Mouse (Mus musculus) G1E (cell line): ENCODE measurements around the gene Cybrd1. TPM values are rescaled to one million over a fixed set of nuclear protein-coding genes. Genes with fewer than 3 reads are reported as not detected.
A peak's percentile ranks its signal among the peaks of the same experiment; 100 is the strongest.

Source experiments
- ATAC-seq: 2 replicates; pipeline ENCODE4 v1.8.0; 2016; ENCODE audit warnings: mild to moderate bottlenecking; ENCODE audit not compliant: insufficient number of reproducible peaks, poor library complexity, low FRiP score, severe bottlenecking; ENCODE audit errors: extremely low read depth
- DNase-seq: peaks from one replicate; pipeline ENCODE4 v3.0.0; 2012; ENCODE audit warnings: low spot score
- H3K27me3 ChIP-seq: 2 replicates; pipeline ENCODE4 v1.6.1; 2012; ENCODE audit warnings: mild to moderate bottlenecking, low read length, inconsistent platforms; ENCODE audit not compliant: insufficient read depth
- H3K36me3 ChIP-seq: replicated peaks from 2 replicates; pipeline ENCODE3; 2012; ENCODE audit warnings: mild to moderate bottlenecking, inconsistent platforms
- H3K4me1 ChIP-seq: 2 replicates; pipeline ENCODE4 v1.6.1; 2012; ENCODE audit warnings: low read depth, low read length, inconsistent platforms, mixed read lengths; ENCODE audit not compliant: insufficient read depth
- H3K4me3 ChIP-seq: 2 replicates; pipeline ENCODE4 v1.5.1; 2012; ENCODE audit warnings: low read depth, mild to moderate bottlenecking, inconsistent platforms, low read length, moderate library complexity, mixed read lengths
- H3K9me3 ChIP-seq: replicated peaks from 2 replicates; pipeline ENCODE4 v1.6.1; 2012; ENCODE audit warnings: inconsistent platforms
- CTCF ChIP-seq: IDR thresholded peaks from 2 replicates; pipeline ENCODE4 v1.5.1; 2012; ENCODE audit warnings: low read depth, low read length, inconsistent platforms, mixed read lengths
- GATA1 ChIP-seq: IDR thresholded peaks from 2 replicates; pipeline ENCODE4 v1.6.1; 2012; ENCODE audit warnings: borderline replicate concordance, low read length, inconsistent platforms, mixed read lengths
- GATA2 ChIP-seq: IDR thresholded peaks from 2 replicates; pipeline ENCODE4 v1.6.1; 2012; ENCODE audit warnings: low read depth, low read length, inconsistent platforms, borderline replicate concordance
- POLR2AphosphoS5 ChIP-seq: IDR thresholded peaks from 2 replicates; pipeline ENCODE4 v1.6.1; 2012; ENCODE audit warnings: low read depth, low read length, inconsistent platforms; ENCODE audit not compliant: insufficient replicate concordance
- TAL1 ChIP-seq: conservative IDR thresholded peaks from 2 replicates; pipeline ENCODE4 v1.6.1; 2012; ENCODE audit warnings: low read depth, low read length, inconsistent platforms, mixed read lengths
- polyA plus RNA-seq: library from polyadenylated mRNA; stranded (reverse); fragments of >175 nt; gene quantifications from 2 replicates; pipeline ENCODE4 v1.2.3, GENCODE M21; 2012
- total RNA-seq, 2 experiments: library from RNA; stranded (forward) in 1 of 2; stranded (reverse) in 1 of 2; fragments of 200-1000 nt in 1 of 2; fragments of >200 nt in 1 of 2; fragmentation: Nextera tagmentation in 1 of 2; gene quantifications; 2 replicates each; pipeline ENCODE4 v1.2.3; 2014 to 2017

The Cybrd1 gene
- total and polyA plus RNA-seq, 3 experiments, result 0.11 TPM; not detected in 2

GRCm38 (mm10) chr2:71089766-71090165 is 28.0 kb upstream of the Cybrd1 start:
- ATAC-seq (no peak), DNase-seq (no peak)
- Histone ChIP-seq H3K4me3 (no peak overlapping the region), H3K27me3 (no peaks in the 10 kb centered on the region), H3K9me3 (no peaks in the 10 kb centered on the region), H3K36me3 (peaks cover 84% of the 10 kb centered on the region), H3K4me1 (no peaks in the 10 kb centered on the region)
- no peak for TF ChIP-seq GATA2
- no peak for TF ChIP-seq GATA1
- no peak for TF ChIP-seq TAL1

GRCm38 (mm10) chr2:71090660-71091445 is 26.9 kb upstream of the Cybrd1 start:
- TF ChIP-seq POLR2AphosphoS5 (no peak), GATA2 (no peak), TAL1 (no peak), GATA1 (no peak), CTCF (no peak)

GRCm38 (mm10) chr2:71096170-71096569 is 21.6 kb upstream of the Cybrd1 start:
- peak; percentile 85 for ATAC-seq

More at GRCm38 (mm10) chr2:71090660-71091445, 26.9 kb upstream of the Cybrd1 start:
- H3K4me3 ChIP-seq, result no peak overlapping the region
- no peaks in the 10 kb centered on the region for H3K4me1 ChIP-seq
- DNase-seq, result no peak
- no peaks in the 10 kb centered on the region for H3K27me3 ChIP-seq
- ATAC-seq, result no peak; the same call in 1 of the 2 replicates
- H3K9me3 ChIP-seq, result no peaks in the 10 kb centered on the region
- peaks cover 81% of the 10 kb centered on the region for H3K36me3 ChIP-seq

GRCm38 (mm10) chr2:71102621-71103291 is 15.0 kb upstream of the Cybrd1 start:
- TF ChIP-seq GATA2 (no peak), GATA1 (no peak), POLR2AphosphoS5 (no peak), TAL1 (no peak), CTCF (no peak)
- Histone ChIP-seq H3K4me3 (no peak overlapping the region), H3K9me3 (no peaks in the 10 kb centered on the region), H3K4me1 (no peaks in the 10 kb centered on the region), H3K36me3 (peaks cover 21% of the 10 kb centered on the region), H3K27me3 (peaks cover 4% of the 10 kb centered on the region)
- ATAC-seq, result no peak
- no peak for DNase-seq

More at GRCm38 (mm10) chr2:71096170-71096569, 21.6 kb upstream of the Cybrd1 start:
- DNase-seq, result no peak
- no peaks in the 10 kb centered on the region for H3K4me1 ChIP-seq
- H3K4me3 ChIP-seq, result no peak overlapping the region
- H3K27me3 ChIP-seq, result no peaks in the 10 kb centered on the region
- H3K9me3 ChIP-seq, result no peaks in the 10 kb centered on the region
- peaks cover 68% of the 10 kb centered on the region for H3K36me3 ChIP-seq
- no peak for TF ChIP-seq CTCF
- TF ChIP-seq POLR2AphosphoS5, result no peak
- no peak for TF ChIP-seq GATA2
- no peak for TF ChIP-seq GATA1
- no peak for TF ChIP-seq TAL1

GRCm38 (mm10) chr2:71103292-71103680 is 14.4 kb upstream of the Cybrd1 start:
- DNase-seq (no peak), ATAC-seq (no peak)
- H3K4me1 ChIP-seq, result no peaks in the 10 kb centered on the region
- H3K36me3 ChIP-seq, result peaks cover 20% of the 10 kb centered on the region
- peaks cover 4% of the 10 kb centered on the region for H3K27me3 ChIP-seq
- H3K4me3 ChIP-seq, result no peak overlapping the region
- TF ChIP-seq POLR2AphosphoS5, result no peak
- TF ChIP-seq GATA1, result no peak
- TF ChIP-seq TAL1, result no peak
- TF ChIP-seq GATA2, result no peak
- no peak for TF ChIP-seq CTCF
- no peaks in the 10 kb centered on the region for H3K9me3 ChIP-seq

- TF ChIP-seq CTCF, result no peak
- no peak for TF ChIP-seq GATA1
- no peak for TF ChIP-seq TAL1
- no peak for TF ChIP-seq POLR2AphosphoS5
- TF ChIP-seq GATA2, result no peak
- no peak for ATAC-seq
These were observed 13.0 kb upstream of the Cybrd1 start for GRCm38 (mm10) chr2:71104696-71105095.

More at GRCm38 (mm10) chr2:71104696-71105095, 13.0 kb upstream of the Cybrd1 start:
- no peaks in the 10 kb centered on the region for H3K4me1 ChIP-seq
- H3K36me3 ChIP-seq, result peaks cover 10% of the 10 kb centered on the region
- no peak overlapping the region for H3K4me3 ChIP-seq
- no peak for DNase-seq
- no peaks in the 10 kb centered on the region for H3K9me3 ChIP-seq
- peaks cover 4% of the 10 kb centered on the region for H3K27me3 ChIP-seq
